Mouse (Mus musculus) myocyte (in vitro differentiated cells): ENCODE data around the gene Rxfp3. TPM values are rescaled to one million over a fixed set of nuclear protein-coding genes. Genes with fewer than 3 reads are reported as not detected.
"Not testable (repeated sequence)": the region's sequence is repeated elsewhere in the genome, so short reads cannot be mapped to it uniquely, and the experiment has no call there.

Experiments
- H3K27me3 ChIP-seq: one replicate; pipeline ENCODE4 v1.6.1; 2011; ENCODE audit not compliant: control insufficient read depth, insufficient read depth, insufficient read length
- H3K36me3 ChIP-seq: one replicate; pipeline ENCODE4 v1.6.1; 2011; ENCODE audit not compliant: control insufficient read depth, insufficient read depth
- H3K4me2 ChIP-seq: one replicate; pipeline ENCODE4 v1.6.1; 2011; ENCODE audit warnings: low read depth, control low read depth
- H3K4me3 ChIP-seq: one replicate; pipeline ENCODE4 v1.5.1; 2011; ENCODE audit warnings: mild to moderate bottlenecking, control low read depth, moderate library complexity
- H3K79me2 ChIP-seq: one replicate; pipeline ENCODE4 v1.6.1; 2011; ENCODE audit not compliant: control insufficient read depth, insufficient read depth
- H3ac ChIP-seq: one replicate; pipeline ENCODE4 v1.6.1; 2011; ENCODE audit not compliant: control insufficient read depth, insufficient read length
- CEBPB ChIP-seq: IDR thresholded peaks from 2 replicates; pipeline ENCODE4 v1.6.1; 2011; ENCODE audit warnings: mild to moderate bottlenecking, moderate library complexity; ENCODE audit not compliant: poor library complexity, insufficient read depth, severe bottlenecking
- E2F4 ChIP-seq: IDR thresholded peaks from one replicate; pipeline ENCODE4 v1.6.1; 2011; ENCODE audit warnings: mild to moderate bottlenecking, control low read depth, moderate library complexity; ENCODE audit not compliant: insufficient read depth
- MAX ChIP-seq: IDR thresholded peaks from one replicate; pipeline ENCODE4 v1.6.1; 2011; ENCODE audit warnings: low read depth, mild to moderate bottlenecking, control low read depth
- MYOD1 ChIP-seq, 3 experiments: IDR thresholded peaks; one replicate each; pipeline ENCODE4 v1.6.1; 2011; ENCODE audit warnings: control low read depth in 2 of 3, low read depth in 2 of 3, mild to moderate bottlenecking in 2 of 3, moderate library complexity in 1 of 3; ENCODE audit not compliant: insufficient read length in 2 of 3, control insufficient read depth in 1 of 3
- MYOG ChIP-seq, 3 experiments: IDR thresholded peaks; one replicate each; pipeline ENCODE4 v1.6.1; 2011; ENCODE audit warnings: control low read depth in 2 of 3, low read depth in 2 of 3, mild to moderate bottlenecking in 2 of 3; ENCODE audit not compliant: insufficient read length in 2 of 3, control insufficient read depth in 1 of 3, insufficient read depth in 1 of 3
- POLR2A ChIP-seq: IDR thresholded peaks from one replicate; pipeline ENCODE4 v1.6.1; 2011; ENCODE audit warnings: low read depth, mild to moderate bottlenecking, control low read depth, moderate library complexity; ENCODE audit not compliant: insufficient read length
- POLR2AphosphoS2 ChIP-seq: IDR thresholded peaks from one replicate; pipeline ENCODE4 v1.6.1; 2011; ENCODE audit warnings: low read depth, control low read depth; ENCODE audit not compliant: insufficient read length
- REST ChIP-seq: IDR thresholded peaks from one replicate; pipeline ENCODE4 v1.6.1; 2011; ENCODE audit warnings: mild to moderate bottlenecking, control low read depth, moderate library complexity; ENCODE audit not compliant: insufficient read depth, insufficient read length
- SRF ChIP-seq: IDR thresholded peaks from one replicate; pipeline ENCODE4 v1.6.1; 2011; ENCODE audit warnings: low read depth; ENCODE audit not compliant: control insufficient read depth, insufficient read length
- TCF12 ChIP-seq: IDR thresholded peaks from one replicate; pipeline ENCODE4 v1.6.1; 2011; ENCODE audit warnings: mild to moderate bottlenecking, control low read depth; ENCODE audit not compliant: poor library complexity, insufficient read depth, severe bottlenecking
- TCF3 ChIP-seq: IDR thresholded peaks from one replicate; pipeline ENCODE4 v1.6.1; 2011; ENCODE audit warnings: low read depth, control low read depth; ENCODE audit not compliant: insufficient read length
- USF1 ChIP-seq: IDR thresholded peaks from one replicate; pipeline ENCODE4 v1.6.1; 2011; ENCODE audit warnings: low read depth, mild to moderate bottlenecking, control low read depth, moderate library complexity
- polyA plus RNA-seq: library from polyadenylated mRNA; unstranded; fragments of >200 nt; fragmentation: generic; extraction: Trizol; gene quantifications from one replicate; pipeline ENCODE4 v1.2.1, GENCODE M21; 2012; ENCODE audit warnings: missing spikeins

The Rxfp3 gene
- polyA plus RNA-seq, 1 experiment: 0.02 TPM

- Histone ChIP-seq H3K4me3 (no peak overlapping the region), H3K27me3 (no peaks in the 10 kb centered on the region), H3ac (no peak overlapping the region), H3K36me3 (peaks cover 16% of the 10 kb centered on the region), H3K4me2 (peak overlapping the region; percentile 19), H3K79me2 (no peaks in the 10 kb centered on the region)
- no peak for TF ChIP-seq TCF3
Observed at GRCm38 (mm10) chr15:10999832-11000231, 38.0 kb downstream of the Rxfp3 start.

- peaks cover 42% of the 10 kb centered on the region for H3K36me3 ChIP-seq
- no peaks in the 10 kb centered on the region for H3K27me3 ChIP-seq
- no peaks in the 10 kb centered on the region for H3K79me2 ChIP-seq
- no peak overlapping the region for H3K4me3 ChIP-seq
- H3K4me2 ChIP-seq: no peak overlapping the region
- H3ac ChIP-seq: no peak overlapping the region
- TF ChIP-seq POLR2AphosphoS2: no peak
- TF ChIP-seq MYOD1 (IDR thresholded peaks at IDR 0.05; ENCODE audit: control insufficient read depth in 1 of 3, insufficient read length in 2 of 3, low read depth in 2 of 3): no peak
- TF ChIP-seq E2F4: no peak
- TF ChIP-seq MYOG (IDR thresholded peaks at IDR 0.05; ENCODE audit: control insufficient read depth in 1 of 3, insufficient read depth in 1 of 3, insufficient read length in 2 of 3, low read depth in 2 of 3): no peak
- TF ChIP-seq MAX: no peak
- TF ChIP-seq TCF12: no peak
- no peak for TF ChIP-seq POLR2A
- TF ChIP-seq REST: no peak
- TF ChIP-seq USF1: no peak
- TF ChIP-seq CEBPB: no peak
- no peak for TF ChIP-seq SRF
- TF ChIP-seq TCF3: no peak
Observed at GRCm38 (mm10) chr15:10991566-10991965, 46.2 kb downstream of the Rxfp3 start.

- Histone ChIP-seq H3K27me3 (no peaks in the 10 kb centered on the region), H3K36me3 (peaks cover 32% of the 10 kb centered on the region), H3K4me2 (no peak overlapping the region), H3ac (no peak overlapping the region), H3K4me3 (no peak overlapping the region), H3K79me2 (no peaks in the 10 kb centered on the region)
- TF ChIP-seq POLR2A: no peak
- TF ChIP-seq TCF3: no peak
- TF ChIP-seq SRF: no peak
- no peak for TF ChIP-seq E2F4
- TF ChIP-seq POLR2AphosphoS2: no peak
- no peak for TF ChIP-seq MAX
- no peak for TF ChIP-seq CEBPB
- no peak for TF ChIP-seq MYOD1 (IDR thresholded peaks at IDR 0.05; ENCODE audit: control insufficient read depth in 1 of 3, insufficient read length in 2 of 3, low read depth in 2 of 3)
- no peak for TF ChIP-seq USF1
Observed at GRCm38 (mm10) chr15:10990411-10990810, 47.4 kb downstream of the Rxfp3 start.

- not testable (repeated sequence) for H3K4me2 ChIP-seq, H3K79me2 ChIP-seq
- H3K36me3 ChIP-seq: peaks cover 17% of the 10 kb centered on the region
Observed at GRCm38 (mm10) chr15:10986477-10986876, 51.3 kb downstream of the Rxfp3 start.

GRCm38 (mm10) chr15:10985756-10986155 is 52.0 kb downstream of the Rxfp3 start:
- Histone ChIP-seq H3K36me3 (peaks cover 17% of the 10 kb centered on the region), H3K79me2 (peaks cover 4% of the 10 kb centered on the region), H3K4me2 (no peak overlapping the region), H3K27me3 (no peaks in the 10 kb centered on the region), H3K4me3 (no peak overlapping the region), H3ac (no peak overlapping the region)
- TF ChIP-seq REST (no peak), POLR2AphosphoS2 (no peak), USF1 (no peak), SRF (no peak), TCF12 (no peak), POLR2A (no peak), MYOD1 (IDR thresholded peaks at IDR 0.05; ENCODE audit: control insufficient read depth in 1 of 3, insufficient read length in 2 of 3, low read depth in 2 of 3) (no peak), E2F4 (no peak)

More at GRCm38 (mm10) chr15:10986477-10986876, 51.3 kb downstream of the Rxfp3 start:
- H3K27me3 ChIP-seq, H3ac ChIP-seq, H3K4me3 ChIP-seq: not testable (repeated sequence)

Other genes with a start within 250 kb of the Rxfp3 start
- gene C1qtnf3, start 85.7 kb downstream of the Rxfp3 start, polyA plus RNA-seq: 77.5 TPM
- gene Amacr, start 56.2 kb downstream of the Rxfp3 start, polyA plus RNA-seq: 61.7 TPM
- not detected for gene Slc45a2, start 37.3 kb downstream of the Rxfp3 start, polyA plus RNA-seq
- 0.55 TPM for gene Adamts12, start 26.8 kb upstream of the Rxfp3 start, polyA plus RNA-seq